Mouse (Mus musculus) E14TG2a.4 (cell line): ENCODE measurements around the gene Lman1l.
A peak's percentile ranks its signal among the peaks of the same experiment; 100 is the strongest.

Source experiments
- H3K27me3 ChIP-seq: 2 replicates; pipeline ENCODE4 v1.6.1; 2014; ENCODE audit warnings: low read length, control low read depth; ENCODE audit not compliant: insufficient read depth
- H3K36me3 ChIP-seq: 2 replicates; pipeline ENCODE4 v1.6.1; 2014; ENCODE audit warnings: low read length, control low read depth; ENCODE audit not compliant: insufficient read depth
- H3K4me1 ChIP-seq: replicated peaks from 2 replicates; pipeline ENCODE4 v1.6.1; 2014; ENCODE audit warnings: low read depth, low read length, control low read depth
- H3K4me3 ChIP-seq: replicated peaks from 2 replicates; pipeline ENCODE4 v1.5.1; 2014; ENCODE audit warnings: mild to moderate bottlenecking, low read length
- H3K9me3 ChIP-seq: 2 replicates; pipeline ENCODE4 v1.6.1; 2014; ENCODE audit warnings: low read length, control low read depth
- CTCF ChIP-seq: conservative IDR thresholded peaks from 2 replicates; pipeline ENCODE4 v1.5.1; 2014; ENCODE audit warnings: low read length
- NANOG ChIP-seq: IDR thresholded peaks from 2 replicates; pipeline ENCODE4 v1.6.1; 2014; ENCODE audit warnings: borderline replicate concordance, low read length, mixed read lengths
- POU5F1 ChIP-seq: IDR thresholded peaks from 2 replicates; pipeline ENCODE4 v1.6.1; 2014; ENCODE audit warnings: low read length, borderline replicate concordance

The Lman1l gene

DNA sequence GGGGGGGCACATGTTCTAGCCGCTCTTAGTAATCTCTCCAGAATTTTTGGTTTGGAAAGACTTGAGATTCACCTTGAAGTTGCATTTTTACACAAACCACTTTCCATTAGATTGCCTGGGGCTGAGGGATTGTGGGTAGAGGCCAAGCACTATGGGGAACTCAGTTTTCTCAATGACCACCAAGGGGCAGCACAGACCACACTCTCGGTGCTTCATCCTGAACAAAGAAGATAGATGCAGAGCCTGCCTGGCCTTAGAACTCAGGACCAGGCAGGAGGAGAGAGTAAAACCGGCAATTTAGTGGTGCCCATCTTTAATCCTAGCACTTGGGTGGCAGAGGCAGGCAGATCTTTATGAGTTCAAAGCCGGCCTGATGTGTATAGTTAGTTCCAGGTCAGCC lies 39.2 kb upstream of the Lman1l start:
- peak; percentile 65 for TF ChIP-seq CTCF
- TF ChIP-seq POU5F1, result no peak
- no peak for TF ChIP-seq NANOG
- peaks cover 4% of the 10 kb centered on the region for H3K27me3 ChIP-seq
- H3K4me3 ChIP-seq, result no peak overlapping the region
- no peaks in the 10 kb centered on the region for H3K36me3 ChIP-seq
- H3K4me1 ChIP-seq, result peaks cover 8% of the 10 kb centered on the region
- H3K9me3 ChIP-seq, result no peaks in the 10 kb centered on the region

DNA sequence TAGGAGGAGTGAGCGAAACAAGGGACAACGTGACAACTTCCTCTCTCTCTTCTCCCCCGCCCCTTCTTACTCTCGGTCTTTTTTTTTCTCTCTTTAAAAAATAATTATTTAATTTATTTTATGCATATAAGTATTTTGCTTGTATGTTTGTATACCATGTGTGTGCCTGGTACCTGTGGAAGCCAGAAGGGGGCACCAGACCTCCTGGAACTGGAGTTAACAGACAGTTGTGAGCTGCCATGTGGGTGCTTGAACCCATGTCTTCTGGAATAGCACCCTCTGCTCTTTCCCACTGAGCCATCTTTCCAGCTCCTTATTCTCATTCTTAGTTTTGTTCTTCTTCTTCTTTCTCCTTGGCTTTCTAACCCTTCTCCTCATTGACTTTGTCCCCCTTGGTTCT lies 38.4 kb upstream of the Lman1l start:
- H3K36me3 ChIP-seq, result no peaks in the 10 kb centered on the region

DNA sequence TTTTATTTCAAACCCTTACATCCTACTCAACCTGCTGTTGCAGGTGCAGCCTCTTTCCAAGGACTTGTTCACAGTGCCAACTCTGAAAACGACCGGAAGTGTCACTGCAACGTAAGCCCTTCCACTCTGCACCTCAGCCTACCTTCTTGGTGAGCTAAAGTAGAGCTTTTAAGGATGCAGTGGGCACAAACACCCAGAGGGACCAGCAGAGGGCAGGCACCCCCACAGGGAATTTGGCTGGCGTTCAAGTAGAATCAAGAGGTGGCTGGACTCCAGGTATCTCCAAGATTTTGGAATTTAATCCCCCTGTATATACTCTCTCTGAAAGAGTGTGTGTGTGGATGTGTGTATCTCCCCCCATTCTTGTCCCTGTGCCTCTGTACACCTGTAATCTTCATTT lies 37.3 kb upstream of the Lman1l start:
- H3K27me3 ChIP-seq, result peaks cover 13% of the 10 kb centered on the region
- no peak for TF ChIP-seq POU5F1
- no peak for TF ChIP-seq CTCF
- TF ChIP-seq NANOG, result no peak
- peaks cover 28% of the 10 kb centered on the region for H3K4me1 ChIP-seq
- H3K4me3 ChIP-seq, result no peak overlapping the region
- no peaks in the 10 kb centered on the region for H3K36me3 ChIP-seq
- H3K9me3 ChIP-seq, result no peaks in the 10 kb centered on the region

More for the DNA sequence above, 38.4 kb upstream of the Lman1l start:
- H3K4me1 ChIP-seq, result peaks cover 16% of the 10 kb centered on the region
- H3K27me3 ChIP-seq, result peaks cover 9% of the 10 kb centered on the region
- H3K9me3 ChIP-seq, result no peaks in the 10 kb centered on the region
- no peak overlapping the region for H3K4me3 ChIP-seq
- TF ChIP-seq CTCF (peak; percentile 46), NANOG (no peak)

DNA sequence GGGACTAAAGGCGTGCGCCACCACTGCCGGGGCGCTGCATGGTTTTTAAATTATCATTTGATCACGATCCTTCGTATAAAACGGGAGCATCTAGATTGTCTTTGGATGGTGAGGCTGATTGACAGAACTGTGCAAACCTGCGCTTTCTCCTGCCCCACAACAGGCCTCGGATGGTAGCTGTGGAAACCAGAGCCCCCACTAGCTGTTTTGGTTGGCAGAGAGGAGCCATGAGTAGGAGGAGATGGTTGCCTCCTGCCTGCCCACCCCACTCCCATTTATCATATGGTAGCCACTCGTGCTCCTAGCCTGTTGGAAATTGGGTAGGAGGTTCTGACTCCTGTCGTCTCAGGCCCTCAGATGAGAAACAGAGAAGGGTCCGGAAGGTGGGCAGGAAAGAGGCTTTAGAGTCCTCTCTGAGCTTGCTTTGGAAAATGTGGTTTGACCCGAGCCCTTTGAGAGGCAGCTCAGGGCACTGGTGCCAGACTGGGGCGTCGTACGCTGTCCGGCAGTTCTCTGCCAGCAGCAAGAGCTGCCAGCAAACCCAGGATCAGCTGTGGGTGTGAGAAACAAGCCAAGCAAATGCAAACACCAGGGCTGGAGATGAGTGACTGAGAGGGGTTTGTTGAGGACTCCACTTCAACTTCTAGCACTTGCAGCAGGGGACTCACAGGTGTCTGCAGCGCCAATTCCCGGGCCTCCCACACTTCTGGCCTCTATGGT lies 36.2 kb upstream of the Lman1l start:
- Histone ChIP-seq H3K4me1 (peaks cover 36% of the 10 kb centered on the region), H3K4me3 (no peak overlapping the region), H3K27me3 (peaks cover 13% of the 10 kb centered on the region), H3K36me3 (no peaks in the 10 kb centered on the region), H3K9me3 (no peaks in the 10 kb centered on the region)
- no peak for TF ChIP-seq NANOG

DNA sequence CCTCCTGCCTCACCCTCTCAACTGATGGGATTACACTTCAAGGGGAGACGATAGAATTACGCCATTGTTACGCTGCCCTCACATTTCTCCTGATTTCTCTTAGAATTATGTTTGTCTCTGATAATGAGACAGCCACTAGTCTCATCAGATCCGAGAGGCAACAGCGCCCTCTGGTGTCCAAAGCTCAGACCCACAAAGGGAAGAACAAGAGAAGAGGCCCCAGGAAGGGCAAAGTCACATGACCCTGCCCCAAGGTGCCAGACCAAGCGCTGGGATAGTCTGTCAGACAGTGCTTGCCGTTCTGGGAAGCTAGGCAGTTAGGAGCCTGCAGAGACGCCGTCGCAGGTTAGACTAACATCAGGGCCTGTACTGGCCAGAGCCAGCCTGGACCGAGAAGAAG lies 35.2 kb upstream of the Lman1l start:
- H3K36me3 ChIP-seq, result no peaks in the 10 kb centered on the region
- H3K4me1 ChIP-seq, result peaks cover 47% of the 10 kb centered on the region
- H3K4me3 ChIP-seq, result peak overlapping the region; percentile 52; the same call in 1 of the 2 replicates
- H3K9me3 ChIP-seq, result no peaks in the 10 kb centered on the region
- H3K27me3 ChIP-seq, result peaks cover 13% of the 10 kb centered on the region
- TF ChIP-seq CTCF (peak; percentile 67), POU5F1 (no peak)

DNA sequence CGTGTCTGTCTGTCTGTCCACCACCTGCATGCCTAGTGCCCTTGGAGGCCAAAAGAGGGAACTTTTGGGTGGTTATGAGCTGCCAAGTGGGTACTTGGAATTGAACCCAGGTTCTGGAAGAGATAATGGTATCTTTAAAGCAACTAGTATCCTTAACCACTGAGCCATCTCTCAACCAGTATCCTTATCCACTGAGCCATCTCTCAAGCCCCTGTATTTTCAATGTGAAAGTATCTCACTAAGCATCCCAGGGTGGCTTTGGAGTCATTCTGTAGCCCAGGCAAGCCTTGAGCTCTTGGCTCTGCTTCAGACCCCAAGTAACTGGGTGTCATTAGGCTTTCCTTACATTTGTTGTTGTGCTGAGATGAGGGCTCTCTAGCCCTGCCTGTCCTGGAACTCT lies 34.4 kb upstream of the Lman1l start:
- no peak overlapping the region for H3K4me3 ChIP-seq
- no peaks in the 10 kb centered on the region for H3K9me3 ChIP-seq
- H3K4me1 ChIP-seq, result peaks cover 54% of the 10 kb centered on the region
- peaks cover 13% of the 10 kb centered on the region for H3K27me3 ChIP-seq
- TF ChIP-seq POU5F1, result no peak
- no peak for TF ChIP-seq CTCF
- no peak for TF ChIP-seq NANOG
- H3K36me3 ChIP-seq, result no peaks in the 10 kb centered on the region

DNA sequence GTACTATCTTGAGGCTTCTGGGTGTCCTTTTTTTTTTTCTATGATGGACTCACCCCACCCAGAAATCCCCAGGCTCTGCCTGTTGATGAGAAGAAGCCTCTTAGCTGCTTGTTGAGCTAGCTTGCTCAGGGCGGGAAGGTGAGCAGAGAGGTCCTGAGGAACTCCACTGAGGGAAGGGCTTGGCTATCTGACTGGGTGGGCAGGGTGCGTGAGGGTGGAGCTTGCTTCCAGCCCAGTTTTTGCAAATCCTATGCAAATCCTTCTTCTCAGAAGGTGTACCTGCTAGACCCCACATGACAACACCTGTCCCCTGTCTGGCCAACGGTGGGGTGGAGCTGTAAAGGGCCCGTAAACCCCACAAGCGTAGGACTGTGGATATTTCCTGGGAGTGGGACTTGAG lies 32.7 kb upstream of the Lman1l start, which contains the start of gene Csk:
TSS of gene Csk (minus strand) at position 349 of the 400 bp plus-strand sequence.
- Histone ChIP-seq H3K4me1 (peaks cover 54% of the 10 kb centered on the region), H3K4me3 (peak within 1 kb of the TSS; percentile 68), H3K36me3 (no peaks in the 10 kb centered on the region), H3K9me3 (no peaks in the 10 kb centered on the region), H3K27me3 (peaks cover 17% of the 10 kb centered on the region)
- no peak for TF ChIP-seq CTCF

DNA sequence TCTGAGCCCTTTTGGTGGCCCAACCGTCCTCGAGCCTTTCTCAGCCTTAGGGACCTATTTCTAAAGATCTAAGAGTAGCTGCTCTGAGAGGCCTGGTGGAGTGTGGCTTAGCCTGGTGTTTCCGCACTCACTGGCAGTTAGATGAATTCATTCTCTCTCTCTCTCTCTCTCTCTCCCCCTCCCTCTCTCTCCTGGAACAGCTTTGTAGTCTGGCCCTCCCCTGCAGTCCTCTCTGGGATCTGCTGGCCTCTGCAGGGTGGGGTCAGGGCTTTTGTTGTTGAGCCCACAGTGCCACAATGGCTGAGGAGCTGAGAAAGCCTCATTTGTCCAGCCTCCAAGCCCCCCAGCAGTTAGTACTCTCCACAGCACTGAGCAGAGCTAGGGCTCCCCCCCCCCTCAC lies 32.3 kb upstream of the Lman1l start:
- Histone ChIP-seq H3K36me3 (no peaks in the 10 kb centered on the region), H3K4me3 (peak overlapping the region; percentile 68; the same call in 1 of the 2 replicates), H3K9me3 (no peaks in the 10 kb centered on the region), H3K4me1 (peaks cover 54% of the 10 kb centered on the region), H3K27me3 (peaks cover 21% of the 10 kb centered on the region)
- no peak for TF ChIP-seq POU5F1
- no peak for TF ChIP-seq CTCF
- TF ChIP-seq NANOG, result no peak

DNA sequence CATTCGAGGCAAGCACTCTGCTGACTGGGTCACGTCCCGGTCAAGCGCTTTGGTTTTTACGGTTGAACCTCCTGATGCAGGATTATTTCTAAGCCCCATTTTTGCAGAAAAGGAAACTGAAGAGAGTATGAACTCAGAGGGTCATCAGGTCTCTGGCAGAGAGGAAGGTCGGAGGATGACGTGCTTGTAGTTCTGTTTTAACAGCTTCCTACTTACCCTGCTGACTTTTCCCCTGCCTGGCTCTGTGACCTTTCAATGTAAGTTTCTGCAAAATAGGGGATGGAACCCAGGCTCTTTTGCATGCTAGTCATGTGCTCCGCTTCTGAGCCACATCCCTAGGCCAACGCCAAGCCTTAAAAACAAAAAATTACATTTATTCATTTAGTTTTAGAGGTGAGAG lies 31.8 kb upstream of the Lman1l start:
- TF ChIP-seq CTCF (no peak), POU5F1 (no peak), NANOG (no peak)
- Histone ChIP-seq H3K4me1 (peaks cover 55% of the 10 kb centered on the region), H3K9me3 (no peaks in the 10 kb centered on the region), H3K27me3 (peaks cover 25% of the 10 kb centered on the region), H3K4me3 (no peak overlapping the region), H3K36me3 (no peaks in the 10 kb centered on the region)
